Mouse (Mus musculus) ovary, adult 10 weeks (tissue): ENCODE results near the gene Rec114. TPM values are rescaled to one million over a fixed set of nuclear protein-coding genes. Genes with fewer than 3 reads are reported as not detected.

ENCODE experiments used
- polyA plus RNA-seq: library from polyadenylated mRNA; stranded (reverse); fragments of 350-450 nt; fragmentation: Illumina TruSeq; extraction: RNeasy Lipid Tissue Mini Kit (QIAGEN cat#74804); gene quantifications from one replicate; pipeline ENCODE4 v1.2.3, GENCODE M21; 2014

Rec114 gene
- 1.7 TPM for polyA plus RNA-seq

GRCm38 (mm10) chr9:58743702-58744248, at the start of gene Rec114:
Gene Rec114, minus strand, starts transcription at chr9:58743964.

Other genes starting within 250 kb of the Rec114 start
- gene Cd276, start 188.5 kb downstream of the Rec114 start, polyA plus RNA-seq, result 5.6 TPM
- 777 TPM for gene Nptn, start 161.7 kb downstream of the Rec114 start, polyA plus RNA-seq
- gene Hcn4, start 79.4 kb upstream of the Rec114 start, polyA plus RNA-seq, result 0.17 TPM